10 mouse cellular contexts compared by ENCODE assay signal in the genomic region with DNA sequence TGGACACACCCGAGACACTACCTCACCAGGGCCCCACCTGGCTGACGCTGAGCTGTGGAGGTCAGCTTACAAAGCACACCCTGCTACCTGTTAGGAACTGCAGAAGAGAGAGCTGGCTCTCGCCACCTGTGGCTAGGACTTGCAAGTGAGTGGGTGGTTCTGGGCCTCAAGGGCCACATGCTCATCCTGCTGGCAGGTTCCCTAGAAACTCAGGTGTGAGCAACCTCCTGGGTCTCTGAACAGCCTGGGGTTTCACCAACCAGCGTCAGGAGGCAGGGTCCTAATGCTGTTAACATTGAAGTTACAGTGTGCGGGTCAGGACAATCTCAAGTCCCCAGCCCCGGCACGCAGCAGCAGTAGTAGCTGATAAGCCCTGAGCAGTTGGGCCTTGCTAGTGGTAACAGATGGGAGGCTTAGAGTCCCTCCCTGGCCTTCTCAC. TPM values are rescaled to one million over a fixed set of nuclear protein-coding genes. Genes with fewer than 3 reads are reported as not detected.
A peak's percentile ranks its signal among the peaks of the same experiment; 100 is the strongest.
DNase-seq lines count a peak whose midpoint lies in the region; ATAC-seq lines count a peak whose summit lies in the region.
"Had no signal": no experiment of that assay in that cellular context is flagged by ENCODE, and none has a peak within 500 bp of the region (broad histone marks: within the 10 kb centered on the region; RNA-seq: fewer than 3 reads in every experiment).

No protein-coding gene starts in this region.

- H3K27ac ChIP-seq in lung, embryonic 15.5 days, result peak overlapping the region; percentile 45; the same call in 1 of the 2 replicates
- H3K27ac ChIP-seq in intestine, embryonic 16.5 days (ENCODE audit: low read length), result peak overlapping the region; percentile 89

- H3K36me3 ChIP-seq in lung, embryonic 15.5 days, result no peaks in the 10 kb centered on the region
- H3K36me3 ChIP-seq in intestine, embryonic 16.5 days (ENCODE audit: control insufficient read depth, insufficient read depth, low read length), result no peaks in the 10 kb centered on the region
- no peaks in the 10 kb centered on the region; the same call in 1 of the 2 replicates for H3K36me3 ChIP-seq in splenic B cell, adult 2 months (ENCODE audit: control insufficient read depth, insufficient read depth, low read length, poor library complexity, severe bottlenecking)

- no peak for ATAC-seq in CD4-positive, CD25-positive, alpha-beta regulatory T cell, adult 4 months
- ATAC-seq in lung, embryonic 15.5 days (ENCODE audit: borderline replicate concordance, extremely low read depth, low FRiP score, low TSS enrichment), result no peak
- peak; percentile 80 for ATAC-seq in intestine, embryonic 16.5 days

- H3K9me3 ChIP-seq in lung, embryonic 15.5 days, result no peaks in the 10 kb centered on the region
- H3K9me3 ChIP-seq in intestine, embryonic 16.5 days (ENCODE audit: control insufficient read depth, low read length), result no peaks in the 10 kb centered on the region

- DNase-seq in CD4-positive, CD25-positive, alpha-beta regulatory T cell, adult 2 months (ENCODE audit: low read depth, low spot score), result peak; percentile 33
- DNase-seq in lung, adult 18-20 months, result no peak
- DNase-seq in splenic B cell, adult 2 months (ENCODE audit: low read depth, low spot score), result peak; percentile 75
- DNase-seq in adipocyte (ENCODE audit: low spot score), result no peak
- DNase-seq in thymus, postnatal 4 days, result no peak
- DNase-seq: adrenal gland, adult 8-10 months; thymus, postnatal 25 days had no signal

- H3K27me3 ChIP-seq in lung, embryonic 15.5 days, result no peaks in the 10 kb centered on the region
- no peaks in the 10 kb centered on the region for H3K27me3 ChIP-seq in intestine, embryonic 16.5 days (replicated peaks; ENCODE audit: control insufficient read depth, insufficient read depth, low read length)
- no peaks in the 10 kb centered on the region for H3K27me3 ChIP-seq in splenic B cell, adult 2 months (ENCODE audit: control insufficient read depth, insufficient read depth, low read length, poor library complexity, severe bottlenecking)

- H3K9ac ChIP-seq in lung, embryonic 15.5 days, result no peak overlapping the region
- H3K9ac ChIP-seq in intestine, embryonic 16.5 days (ENCODE audit: low read depth, low read length), result peak overlapping the region; percentile 43

- H3K4me1 ChIP-seq in lung, embryonic 15.5 days, result peaks cover 74% of the 10 kb centered on the region
- peaks cover 49% of the 10 kb centered on the region for H3K4me1 ChIP-seq in intestine, embryonic 16.5 days (ENCODE audit: control insufficient read depth, insufficient read depth, low read length)

- no peak overlapping the region for H3K4me3 ChIP-seq in lung, embryonic 15.5 days
- no peak overlapping the region for H3K4me3 ChIP-seq in intestine, embryonic 16.5 days (ENCODE audit: low read length)

- H3K4me2 ChIP-seq in lung, embryonic 15.5 days, result no peak overlapping the region
- H3K4me2 ChIP-seq in intestine, embryonic 16.5 days (ENCODE audit: low read depth, low read length), result peak overlapping the region; percentile 4; the same call in 1 of the 2 replicates

- WGBS in lung, embryonic 15.5 days, result 43% methylated on average over 7 of the region's 7 CpGs
- 49% methylated on average over 7 of the region's 7 CpGs for WGBS in intestine, embryonic 16.5 days

RNA-seq across cellular contexts. Expression of a gene that starts 14.9 kb away (rescaled TPM):
- 1 to 10 TPM; 7.3 to 8.2 TPM for polyA plus RNA-seq in CD4-positive, CD25-positive, alpha-beta regulatory T cell, adult 4 months (2017; shearing (Covaris generic))
- 11.7 and 12.5 TPM in 2 replicates for polyA plus RNA-seq in lung, embryonic 15.5 days (2015; fragmentation: Nextera tagmentation; extraction: Ambion mirVana)
- 6.3 and 6.7 TPM in 2 replicates for polyA plus RNA-seq in intestine, embryonic 16.5 days (2015; fragmentation: Nextera tagmentation; extraction: Ambion mirVana)

RNA-seq across cellular contexts. Expression of a gene that starts 55.5 kb away (rescaled TPM):
- not detected for polyA plus RNA-seq in CD4-positive, CD25-positive, alpha-beta regulatory T cell, adult 4 months (2017; shearing (Covaris generic))
- 1.8 TPM in 2 replicates for polyA plus RNA-seq in lung, embryonic 15.5 days (2015; fragmentation: Nextera tagmentation; extraction: Ambion mirVana)
- polyA plus RNA-seq in intestine, embryonic 16.5 days (2015; fragmentation: Nextera tagmentation; extraction: Ambion mirVana), result 0.34 and 0.67 TPM in 2 replicates

Comparison
In these comparisons a context has a peak if more than half of its experiments do, and no peak if none do; other contexts are left out.
1. DNase-seq: peak in CD4-positive, CD25-positive, alpha-beta regulatory T cell, adult 2 months (single experiment) and splenic B cell, adult 2 months (single experiment); none in lung, adult 18-20 months (0 of 2), adipocyte (single experiment) and thymus, postnatal 4 days (single experiment).